Mouse (Mus musculus): Measurements from ENCODE around the gene Eif4h.

- TF ChIP-seq POLR2A (IDR thresholded peaks at IDR 0.05; ENCODE audit: low read depth, low read length) (no peak), CTCF (IDR thresholded peaks at IDR 0.05; ENCODE audit: extremely low read depth, insufficient read depth, insufficient read length, insufficient replicate concordance) (no peak)
These were observed 39.7 kb upstream of the Eif4h start for GRCm38 (mm10) chr5:134678827-134679546.
